Mouse (Mus musculus) heart, embryonic 15.5 days (tissue): ENCODE results near the gene Fbxw21. TPM values are rescaled to one million over a fixed set of nuclear protein-coding genes. Genes with fewer than 3 reads are reported as not detected.

Experiments used
- ATAC-seq: fragments of 200-750 bp; cut with Nextera tagmentation; replicated peaks from 2 replicates; pipeline ENCODE4 v1.8.0; 2017; ENCODE audit warnings: low read depth, moderate TSS enrichment; ENCODE audit not compliant: insufficient number of reproducible peaks, insufficient read depth, low FRiP score
- H3K27ac ChIP-seq: fragments of 300-500 bp; sonication (generic); 2 replicates; pipeline ENCODE4 v1.5.1; 2015; ENCODE audit warnings: mild to moderate bottlenecking, inconsistent platforms
- H3K27me3 ChIP-seq: fragments of 300-500 bp; sonication (generic); 2 replicates; pipeline ENCODE4 v1.6.1; 2015; ENCODE audit warnings: inconsistent platforms
- H3K36me3 ChIP-seq: fragments of 300-500 bp; sonication (generic); 2 replicates; pipeline ENCODE4 v1.6.1; 2015; ENCODE audit warnings: mild to moderate bottlenecking, inconsistent platforms
- H3K4me1 ChIP-seq: fragments of 300-500 bp; sonication (generic); replicated peaks from 2 replicates; pipeline ENCODE4 v1.6.1; 2015; ENCODE audit warnings: inconsistent platforms
- H3K4me2 ChIP-seq: fragments of 300-500 bp; sonication (generic); 2 replicates; pipeline ENCODE4 v1.6.1; 2015; ENCODE audit warnings: inconsistent platforms, mild to moderate bottlenecking, moderate library complexity
- H3K4me3 ChIP-seq: fragments of 300-500 bp; sonication (generic); 2 replicates; pipeline ENCODE4 v1.5.1; 2015; ENCODE audit warnings: mild to moderate bottlenecking, inconsistent platforms
- H3K9ac ChIP-seq: fragments of 300-500 bp; sonication (generic); 2 replicates; pipeline ENCODE4 v1.6.1; 2015; ENCODE audit warnings: mild to moderate bottlenecking, inconsistent platforms
- H3K9me3 ChIP-seq: fragments of 300-500 bp; sonication (generic); replicated peaks from 2 replicates; pipeline ENCODE4 v1.6.1; 2016; ENCODE audit warnings: inconsistent platforms
- WGBS: fragments of 180-500 bp; shearing (Covaris S2); methylation state at CpG from one replicate; pipeline ENCODE4 v1.1.7; 2015; ENCODE audit warnings: mixed read lengths; 5-methylcytosine and 5-hydroxymethylcytosine counted together
- polyA plus RNA-seq: library from polyadenylated mRNA; unstranded; fragments of >200 nt; fragmentation: Nextera tagmentation; extraction: Ambion mirVana; gene quantifications from 2 replicates; pipeline ENCODE4 v1.2.1, GENCODE M21; 2015

Gene Fbxw21
- polyA plus RNA-seq, 1 experiment from 2014 or later, result not detected

- 89% methylated on average over 9 of the region's 9 CpGs for WGBS
- Histone ChIP-seq H3K36me3 (peaks cover 86% of the 10 kb centered on the region), H3K4me1 (no peaks in the 10 kb centered on the region), H3K27me3 (no peaks in the 10 kb centered on the region), H3K4me2 (no peak overlapping the region), H3K27ac (no peak overlapping the region), H3K9ac (no peak overlapping the region), H3K4me3 (no peak overlapping the region), H3K9me3 (no peaks in the 10 kb centered on the region)
- no peak for ATAC-seq
Observed at GRCm38 (mm10) chr9:109111591-109111990, 50.2 kb downstream of the Fbxw21 start.

- H3K9ac ChIP-seq, result no peak overlapping the region
- H3K4me3 ChIP-seq, result no peak overlapping the region
- H3K4me1 ChIP-seq, result no peaks in the 10 kb centered on the region
- H3K36me3 ChIP-seq, result peaks cover 87% of the 10 kb centered on the region
- H3K27me3 ChIP-seq, result no peaks in the 10 kb centered on the region
- no peak overlapping the region for H3K4me2 ChIP-seq
- 85% methylated on average over 4 of the region's 4 CpGs for WGBS
- no peak overlapping the region for H3K27ac ChIP-seq
- H3K9me3 ChIP-seq, result no peaks in the 10 kb centered on the region
- ATAC-seq, result no peak
Observed at GRCm38 (mm10) chr9:109111101-109111500, 50.7 kb downstream of the Fbxw21 start.

GRCm38 (mm10) chr9:109110240-109110639 is 51.6 kb downstream of the Fbxw21 start:
- Histone ChIP-seq H3K36me3 (peaks cover 84% of the 10 kb centered on the region), H3K9ac (no peak overlapping the region), H3K4me3 (no peak overlapping the region), H3K4me2 (no peak overlapping the region), H3K9me3 (no peaks in the 10 kb centered on the region), H3K4me1 (peaks cover 2% of the 10 kb centered on the region; the same call in 1 of the 2 replicates), H3K27me3 (no peaks in the 10 kb centered on the region), H3K27ac (no peak overlapping the region)
- WGBS, result 89% methylated on average over 11 of the region's 11 CpGs
- ATAC-seq, result no peak

DNA sequence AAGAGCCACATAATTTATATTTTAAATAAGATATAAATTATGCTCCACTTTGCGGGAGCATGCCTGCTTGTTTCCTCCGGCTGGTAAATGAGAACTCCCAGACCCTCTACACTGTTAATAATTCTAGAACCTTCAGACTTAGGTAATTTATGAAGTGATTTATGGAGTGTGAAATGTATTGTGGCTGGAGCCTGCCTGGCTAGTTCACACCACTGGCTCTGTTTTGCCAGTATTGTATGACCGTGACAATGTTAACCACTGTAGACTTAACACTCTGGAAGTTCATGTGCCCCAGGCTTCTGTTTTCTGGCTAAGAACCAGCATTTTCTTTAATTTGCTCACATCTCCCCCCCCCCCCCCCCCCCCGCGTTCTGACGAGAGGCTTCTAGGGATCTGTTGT is 54.5 kb downstream of the Fbxw21 start:
- WGBS, result 68% methylated on average over 6 of the region's 6 CpGs
- H3K9me3 ChIP-seq, result no peaks in the 10 kb centered on the region
- H3K27me3 ChIP-seq, result no peaks in the 10 kb centered on the region
- H3K4me1 ChIP-seq, result peaks cover 28% of the 10 kb centered on the region
- H3K27ac ChIP-seq, result no peak overlapping the region
- no peak for ATAC-seq
- H3K4me3 ChIP-seq, result no peak overlapping the region
- H3K36me3 ChIP-seq, result peaks cover 57% of the 10 kb centered on the region
- no peak overlapping the region for H3K4me2 ChIP-seq
- no peak overlapping the region for H3K9ac ChIP-seq

DNA sequence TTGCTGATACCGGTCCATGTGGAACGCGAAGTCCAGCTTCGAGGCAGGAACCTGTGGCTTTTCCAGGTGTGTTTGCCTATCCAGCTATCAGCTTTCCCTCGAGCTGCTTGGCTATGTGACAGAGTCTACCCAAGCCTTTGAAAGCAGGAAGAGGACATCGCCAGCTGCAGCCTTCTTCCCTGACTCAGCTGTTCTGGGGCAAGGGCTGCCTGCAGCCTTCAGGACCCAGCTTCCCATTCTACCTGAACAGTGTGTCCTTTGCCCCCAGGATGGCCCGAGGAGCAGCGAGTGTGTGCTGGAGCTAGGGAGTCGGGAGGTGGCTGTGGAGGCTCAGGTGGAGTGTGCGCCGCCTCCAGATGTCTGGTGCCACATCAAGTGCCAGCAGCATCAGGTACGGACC is 56.2 kb downstream of the Fbxw21 start:
- 87% methylated on average over 12 of the region's 12 CpGs for WGBS
- Histone ChIP-seq H3K4me2 (no peak overlapping the region), H3K36me3 (peaks cover 41% of the 10 kb centered on the region), H3K27ac (no peak overlapping the region), H3K27me3 (no peaks in the 10 kb centered on the region), H3K4me1 (peaks cover 35% of the 10 kb centered on the region), H3K9me3 (no peaks in the 10 kb centered on the region), H3K9ac (no peak overlapping the region), H3K4me3 (no peak overlapping the region)
- ATAC-seq, result no peak

DNA sequence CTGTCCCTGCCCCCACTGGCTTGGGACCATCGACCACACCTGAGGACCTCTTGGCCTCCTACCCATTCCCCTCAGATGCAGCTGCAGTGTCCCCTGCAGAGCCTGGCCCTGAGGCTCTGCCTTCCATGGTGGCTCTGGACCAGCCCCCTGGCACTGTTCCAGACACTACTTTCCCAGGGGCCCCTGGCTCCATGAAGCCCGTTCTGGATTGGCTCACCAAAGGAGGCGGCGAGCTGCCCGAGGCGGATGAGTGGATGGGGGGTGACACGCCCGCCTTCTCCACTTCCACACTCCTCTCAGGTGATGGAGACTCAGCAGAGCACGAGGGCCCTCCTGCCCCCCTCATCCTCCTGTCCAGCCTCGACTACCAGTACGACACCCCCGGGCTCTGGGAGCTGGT is 56.8 kb downstream of the Fbxw21 start:
- WGBS, result 56% methylated on average over 12 of the region's 12 CpGs
- ATAC-seq, result peak; percentile 47
- H3K27me3 ChIP-seq, result no peaks in the 10 kb centered on the region
- H3K9me3 ChIP-seq, result no peaks in the 10 kb centered on the region
- peaks cover 40% of the 10 kb centered on the region for H3K4me1 ChIP-seq
- peaks cover 34% of the 10 kb centered on the region for H3K36me3 ChIP-seq
- H3K4me3 ChIP-seq, result no peak overlapping the region
- no peak overlapping the region; the same call in 1 of the 2 replicates for H3K27ac ChIP-seq
- H3K9ac ChIP-seq, result no peak overlapping the region
- 0 out of 2 replicates have a peak overlapping the region, but pooled peaks have one; percentile 7 for H3K4me2 ChIP-seq

- WGBS, result 86% methylated on average over 9 of the region's 9 CpGs
Observed at GRCm38 (mm10) chr9:109104083-109104482, 57.8 kb downstream of the Fbxw21 start.

DNA sequence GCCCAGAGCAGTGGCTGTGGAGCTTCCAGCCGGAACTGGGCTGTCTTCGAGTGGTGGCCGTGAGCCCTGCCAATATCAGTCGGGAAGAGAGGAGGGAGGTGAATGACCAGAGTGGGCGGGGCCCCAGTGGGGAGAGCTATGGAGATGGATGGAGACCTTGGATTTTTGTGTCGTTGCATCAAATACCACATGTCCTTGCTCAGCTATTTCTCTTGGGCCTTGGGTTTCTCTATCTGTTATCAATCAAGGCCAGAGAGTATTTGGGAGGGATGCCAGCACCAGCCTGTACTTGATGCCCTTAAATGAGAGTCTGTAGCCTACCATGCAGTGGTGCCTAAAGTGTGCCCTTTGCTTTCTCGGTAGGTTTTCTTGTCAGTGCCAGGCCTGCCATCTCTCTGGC is 58.6 kb downstream of the Fbxw21 start:
- 67% methylated on average over 7 of the region's 7 CpGs for WGBS

More at GRCm38 (mm10) chr9:109104083-109104482, 57.8 kb downstream of the Fbxw21 start:
- H3K36me3 ChIP-seq, result peaks cover 25% of the 10 kb centered on the region
- no peak overlapping the region for H3K9ac ChIP-seq
- no peaks in the 10 kb centered on the region for H3K9me3 ChIP-seq
- peaks cover 49% of the 10 kb centered on the region for H3K4me1 ChIP-seq
- H3K4me2 ChIP-seq, result no peak overlapping the region
- no peaks in the 10 kb centered on the region for H3K27me3 ChIP-seq
- H3K4me3 ChIP-seq, result no peak overlapping the region
- ATAC-seq, result no peak
- no peak overlapping the region for H3K27ac ChIP-seq

GRCm38 (mm10) chr9:109102541-109102940 is 59.3 kb downstream of the Fbxw21 start:
- peaks cover 64% of the 10 kb centered on the region for H3K4me1 ChIP-seq
- WGBS, result 84% methylated on average over 3 of the region's 3 CpGs

More for the DNA sequence above, 58.6 kb downstream of the Fbxw21 start:
- Histone ChIP-seq H3K27ac (no peak overlapping the region), H3K9me3 (no peaks in the 10 kb centered on the region), H3K27me3 (no peaks in the 10 kb centered on the region), H3K9ac (no peak overlapping the region), H3K4me1 (peaks cover 57% of the 10 kb centered on the region), H3K4me3 (no peak overlapping the region), H3K4me2 (no peak overlapping the region), H3K36me3 (peaks cover 17% of the 10 kb centered on the region; the same call in 1 of the 2 replicates)
- no peak for ATAC-seq

DNA sequence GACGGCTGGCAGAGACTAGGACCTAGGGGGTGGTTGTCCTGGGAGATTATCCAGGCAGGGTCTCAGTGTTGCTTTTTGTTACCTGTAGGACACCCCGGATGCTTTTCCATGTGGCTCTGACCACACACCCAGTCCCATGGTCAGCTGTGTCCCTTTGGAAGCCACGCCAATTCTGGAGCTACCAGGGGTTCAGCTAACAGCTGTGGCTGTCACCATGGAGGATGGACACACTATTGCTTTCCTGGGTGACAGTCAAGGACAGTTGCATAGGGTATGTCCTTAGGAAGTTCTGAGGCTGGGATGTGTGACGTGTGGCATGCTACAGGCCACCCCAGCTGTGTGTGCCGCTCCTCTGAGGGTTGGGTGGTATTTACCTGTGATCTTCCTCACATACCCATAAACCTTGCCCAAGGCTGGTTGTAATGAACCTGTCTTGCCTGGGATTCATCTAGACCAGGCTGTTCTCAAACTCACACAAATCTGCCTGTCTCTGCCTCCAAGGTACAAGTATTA is 59.9 kb downstream of the Fbxw21 start:
- Histone ChIP-seq H3K9me3 (no peaks in the 10 kb centered on the region), H3K4me2 (no peak overlapping the region), H3K27ac (no peak overlapping the region), H3K9ac (no peak overlapping the region), H3K4me3 (no peak overlapping the region), H3K27me3 (no peaks in the 10 kb centered on the region), H3K36me3 (peaks cover 16% of the 10 kb centered on the region; the same call in 1 of the 2 replicates), H3K4me1 (peaks cover 70% of the 10 kb centered on the region)
- 93% methylated on average over 5 of the region's 5 CpGs for WGBS
- ATAC-seq, result no peak

More at GRCm38 (mm10) chr9:109102541-109102940, 59.3 kb downstream of the Fbxw21 start:
- no peak overlapping the region for H3K27ac ChIP-seq
- no peaks in the 10 kb centered on the region for H3K9me3 ChIP-seq
- no peak for ATAC-seq
- H3K27me3 ChIP-seq, result no peaks in the 10 kb centered on the region
- peaks cover 16% of the 10 kb centered on the region; the same call in 1 of the 2 replicates for H3K36me3 ChIP-seq
- no peak overlapping the region for H3K4me3 ChIP-seq
- no peak overlapping the region for H3K9ac ChIP-seq
- no peak overlapping the region for H3K4me2 ChIP-seq

GRCm38 (mm10) chr9:109100307-109100928 is 61.4 kb downstream of the Fbxw21 start:
- no peak overlapping the region for H3K9ac ChIP-seq
- no peak for ATAC-seq
- H3K4me2 ChIP-seq, result no peak overlapping the region
- no peak overlapping the region for H3K4me3 ChIP-seq
- no peaks in the 10 kb centered on the region for H3K9me3 ChIP-seq
- peaks cover 3% of the 10 kb centered on the region; the same call in 1 of the 2 replicates for H3K36me3 ChIP-seq
- peaks cover 79% of the 10 kb centered on the region for H3K4me1 ChIP-seq
- H3K27ac ChIP-seq, result peak overlapping the region; percentile 98; the same call in 1 of the 2 replicates
- H3K27me3 ChIP-seq, result no peaks in the 10 kb centered on the region
- WGBS, result 83% methylated on average over 20 of the region's 20 CpGs

DNA sequence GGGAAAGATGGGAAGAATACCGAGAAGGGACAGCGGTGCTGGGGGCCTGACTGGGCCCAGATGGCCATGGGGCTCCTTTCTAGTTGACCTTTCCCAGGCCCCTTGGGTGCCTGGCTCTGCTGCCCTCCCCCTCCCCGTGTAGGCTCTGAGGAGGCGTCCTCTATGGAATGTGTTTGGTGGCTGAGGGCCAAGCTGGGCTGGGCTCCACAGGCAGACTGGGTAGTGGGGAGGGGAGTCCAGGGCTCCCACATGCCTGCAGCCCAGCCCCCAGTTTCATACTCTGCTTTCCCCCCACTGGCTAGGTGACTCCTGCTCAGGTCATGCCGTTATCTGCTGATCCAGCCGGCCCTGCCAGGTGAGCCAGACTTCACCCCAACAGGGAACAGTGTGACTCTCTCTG is 62.9 kb downstream of the Fbxw21 start:
- Histone ChIP-seq H3K27me3 (no peaks in the 10 kb centered on the region), H3K36me3 (peaks cover under 1% of the 10 kb centered on the region; the same call in 1 of the 2 replicates), H3K4me1 (peaks cover 75% of the 10 kb centered on the region), H3K9me3 (no peaks in the 10 kb centered on the region), H3K9ac (peak overlapping the region; percentile 27), H3K27ac (peak overlapping the region; percentile 98), H3K4me2 (peak overlapping the region; percentile 82), H3K4me3 (peak overlapping the region; percentile 76)
- peak; percentile 77 for ATAC-seq
- WGBS, result 10% methylated on average over 6 of the region's 6 CpGs
